Mouse (Mus musculus) stomach, postnatal 0 days (tissue): ENCODE data around the gene Ccdc40.

Experiments used
- CTCF ChIP-seq: IDR thresholded peaks from 2 replicates; pipeline ENCODE4 v1.5.1; 2016; ENCODE audit warnings: antibody characterized with exemption, low read depth, mild to moderate bottlenecking, moderate library complexity
- EP300 ChIP-seq: optimal IDR thresholded peaks from 2 replicates; pipeline ENCODE3; 2016; ENCODE audit warnings: antibody characterized with exemption

GRCm38 (mm10) chr11:119265811-119266210, 37.4 kb downstream of the Ccdc40 start:
- TF ChIP-seq EP300: no peak
- no peak for TF ChIP-seq CTCF
